Mouse (Mus musculus) lung, adult 2 months (tissue): ENCODE data around the gene Gab3. TPM values are rescaled to one million over a fixed set of nuclear protein-coding genes. Genes with fewer than 3 reads are reported as not detected.
A peak's percentile ranks its signal among the peaks of the same experiment; 100 is the strongest.

Source experiments
- DNase-seq: peaks from one replicate; pipeline ENCODE4 v3.0.0; 2022
- H3K4me1 ChIP-seq: fragments of 200-500 bp; 2 replicates; pipeline ENCODE4 v1.6.1; 2011; ENCODE audit warnings: low read length; ENCODE audit not compliant: control insufficient read depth, insufficient read depth
- H3K4me3 ChIP-seq: fragments of 200-500 bp; replicated peaks from 2 replicates; pipeline ENCODE3; 2011; ENCODE audit warnings: low read depth, mild to moderate bottlenecking, control low read depth, low read length; ENCODE audit errors: extremely low read depth
- CTCF ChIP-seq: fragments of 200-500 bp; IDR thresholded peaks from 2 replicates; pipeline ENCODE4 v1.5.1; 2011; ENCODE audit warnings: mild to moderate bottlenecking, low read length, control low read depth; ENCODE audit not compliant: insufficient read depth
- POLR2A ChIP-seq: fragments of 200-500 bp; IDR thresholded peaks from 2 replicates; pipeline ENCODE4 v1.6.1; 2011; ENCODE audit warnings: low read depth, mild to moderate bottlenecking, control low read depth, low read length, borderline replicate concordance; ENCODE audit errors: extremely low read depth
- WGBS: fragments of 180-500 bp; shearing (Covaris S2); methylation state at CpG from one replicate; pipeline ENCODE4 v1.1.7; 2018; 5-methylcytosine and 5-hydroxymethylcytosine counted together
- polyA plus RNA-seq: library from polyadenylated mRNA; depleted of rRNA; stranded (reverse); fragments of >200 nt; gene quantifications from 2 replicates; pipeline ENCODE4 v1.2.3, GENCODE M21; 2012

Gene Gab3
- polyA plus RNA-seq, 1 experiment, result 2.5 TPM

DNA sequence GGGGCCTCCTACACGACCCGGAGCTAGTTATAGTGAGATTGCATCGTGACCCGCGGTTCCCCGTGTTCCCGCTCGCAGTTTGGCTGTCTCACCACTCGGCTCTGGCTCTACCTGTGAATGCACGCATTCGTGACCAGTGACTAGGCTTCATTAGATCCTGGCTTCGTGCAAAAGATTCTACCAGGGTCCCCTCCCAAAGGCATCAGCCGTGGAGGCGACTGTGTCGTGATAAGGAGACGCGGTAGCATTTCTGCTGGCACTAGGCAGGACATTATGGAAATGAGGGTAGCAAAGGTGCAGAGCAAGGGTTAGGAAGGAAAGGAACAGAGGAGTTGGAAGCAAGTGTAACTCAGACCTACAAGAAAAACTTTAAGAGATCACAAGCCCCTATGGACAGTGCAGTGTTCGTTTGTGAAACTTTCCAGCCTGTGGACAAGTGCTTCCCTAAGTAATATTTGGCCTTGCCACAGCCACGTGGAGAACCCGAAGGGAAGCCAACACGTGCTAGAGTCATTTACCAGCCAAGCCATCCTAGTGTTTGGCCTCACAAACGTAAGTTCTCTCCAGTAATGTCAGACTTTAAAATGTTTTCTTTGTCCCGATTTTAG lies 11.0 kb upstream of the Gab3 start:
- DNase-seq, result peak; percentile 12
- TF ChIP-seq POLR2A, result no peak
- no peaks in the 10 kb centered on the region for H3K4me1 ChIP-seq
- WGBS, result 35% methylated on average over 23 of the region's 23 CpGs
- H3K4me3 ChIP-seq, result peak overlapping the region; percentile 88

DNA sequence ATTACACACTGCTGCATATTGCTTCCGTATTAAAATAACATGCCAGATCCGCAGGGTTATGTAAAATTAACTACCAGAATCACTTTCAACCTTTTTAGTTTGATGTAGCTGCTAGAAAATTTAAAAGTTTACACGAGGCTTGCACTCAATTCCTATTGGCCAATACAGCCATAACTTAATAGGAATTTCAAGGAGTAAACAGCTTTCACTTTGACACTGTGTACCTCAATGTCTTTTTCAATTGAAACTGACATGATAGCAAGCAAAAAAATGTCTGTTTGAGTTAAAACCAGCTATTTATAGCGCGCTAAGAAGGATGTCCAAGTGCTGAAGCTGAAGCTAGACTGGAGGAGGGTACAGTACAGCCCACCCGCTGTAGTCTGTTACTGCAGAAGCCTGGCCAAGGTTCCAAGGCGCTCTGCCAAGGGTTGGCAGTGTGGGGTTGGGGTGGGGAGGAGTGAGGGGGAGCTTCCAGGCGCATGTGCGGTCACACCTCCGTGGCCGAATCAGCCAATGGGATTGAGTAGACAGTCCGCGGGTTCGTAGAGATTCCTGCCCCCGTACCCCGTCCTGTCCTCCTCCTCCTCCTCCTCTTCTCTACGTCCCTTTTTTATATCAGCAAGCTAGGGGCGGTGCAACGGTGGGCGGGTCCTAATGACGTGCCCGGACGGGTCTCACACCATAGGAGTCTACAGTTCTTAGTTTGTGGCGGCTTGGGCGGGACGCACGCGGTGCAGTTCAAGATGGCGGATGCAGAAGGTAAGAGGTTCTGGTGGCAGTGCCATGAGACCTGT lies 10.3 kb upstream of the Gab3 start, which contains the start of gene Dkc1:
Gene Dkc1 (plus strand): TSS at position 486 of the 794 bp plus-strand sequence.
- peak; percentile 85 for DNase-seq
- Histone ChIP-seq H3K4me3 (peak within 1 kb of the TSS; percentile 88), H3K4me1 (no peaks in the 10 kb centered on the region)
- TF ChIP-seq CTCF (no peak), POLR2A (peak; percentile 54; the same call in 1 of the 2 replicates)
- 28% methylated on average over 29 of the region's 29 CpGs for WGBS

DNA sequence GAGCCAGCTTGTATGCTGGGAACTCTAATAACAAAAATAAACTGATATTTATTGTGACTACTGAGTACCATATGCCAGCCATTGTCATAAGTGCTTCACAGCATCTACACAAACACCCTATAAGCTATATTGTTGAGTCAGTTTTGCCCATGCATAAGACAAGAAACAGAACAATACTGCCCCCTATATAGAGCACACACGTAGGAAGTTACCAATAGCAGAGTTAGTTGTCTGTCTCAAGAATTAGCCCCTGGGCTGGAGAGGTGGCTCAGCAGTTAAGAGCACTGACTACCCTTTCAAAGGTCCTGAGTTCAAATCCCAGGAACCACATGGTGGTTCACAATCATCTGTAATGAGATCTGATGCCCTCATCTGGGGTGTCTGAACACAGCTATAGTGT lies 396 bp upstream of the Gab3 start:
- H3K4me1 ChIP-seq, result no peaks in the 10 kb centered on the region
- WGBS, result 14% methylated on average over 1 of the region's 1 CpGs
- no peak for DNase-seq
- no peak for TF ChIP-seq CTCF
- TF ChIP-seq POLR2A, result no peak
- H3K4me3 ChIP-seq, result no peak overlapping the region

DNA sequence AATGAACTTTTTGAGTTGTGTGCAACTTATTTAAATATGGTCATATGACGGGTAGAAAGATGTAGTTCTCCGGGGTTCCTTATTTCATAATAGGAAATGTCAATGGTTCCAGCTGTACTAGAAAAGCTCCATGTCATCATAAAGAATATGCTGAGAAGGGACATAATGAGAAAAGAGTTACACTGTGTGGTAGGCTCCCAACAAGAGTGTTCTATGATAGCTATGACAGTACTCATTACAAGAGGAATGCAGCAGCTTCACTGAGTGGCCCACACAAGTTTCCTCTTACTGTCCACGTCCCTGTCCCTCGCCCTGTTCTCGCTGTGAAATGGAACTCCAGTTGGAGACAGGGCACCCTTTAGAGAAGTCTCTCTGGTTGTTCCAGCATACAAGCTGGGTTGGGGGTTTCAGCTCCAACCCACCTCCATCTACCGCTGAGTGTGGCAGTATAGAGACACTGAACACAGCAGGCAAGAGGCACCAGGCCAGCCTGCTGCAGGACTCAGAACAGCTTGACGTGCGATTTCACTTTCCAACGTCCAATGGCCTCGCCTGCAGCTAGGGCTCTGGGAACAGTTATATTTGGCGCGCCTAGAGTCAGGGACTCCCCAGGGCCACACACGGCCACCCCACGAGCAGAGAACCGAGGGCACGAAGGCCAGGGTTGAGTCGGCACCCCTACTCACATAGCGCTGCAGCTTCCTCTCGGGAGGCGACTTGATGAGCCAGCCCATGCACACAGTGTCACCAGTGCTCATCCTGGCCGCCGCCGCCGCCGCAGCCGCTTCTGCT lies 1.1 kb downstream of the Gab3 start:
- WGBS, result 21% methylated on average over 26 of the region's 26 CpGs
- no peak for TF ChIP-seq POLR2A
- TF ChIP-seq CTCF, result no peak
- Histone ChIP-seq H3K4me3 (peak overlapping the region; percentile 74), H3K4me1 (no peaks in the 10 kb centered on the region)
- peak; percentile 21 for DNase-seq

DNA sequence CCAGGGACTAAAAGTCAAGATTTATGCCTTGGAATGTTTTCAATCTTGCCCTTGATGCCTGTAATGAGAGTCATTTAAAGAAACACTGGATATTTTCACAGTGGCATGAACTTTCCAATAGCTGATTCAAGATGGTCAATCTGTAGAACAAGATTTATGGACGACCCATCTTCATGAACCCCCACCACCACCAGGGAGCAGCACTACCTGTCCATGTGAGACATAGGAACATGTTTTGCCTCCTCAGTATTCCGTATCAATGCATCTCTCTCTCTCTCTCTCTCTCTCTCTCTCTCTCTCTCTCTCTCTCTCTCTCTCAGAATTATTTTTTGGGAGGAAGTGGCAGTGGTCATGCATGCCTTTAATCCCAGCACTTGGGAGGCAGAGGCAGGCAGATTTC lies 2.9 kb downstream of the Gab3 start:
- Histone ChIP-seq H3K4me1 (no peaks in the 10 kb centered on the region), H3K4me3 (no peak overlapping the region)
- TF ChIP-seq CTCF, result no peak
- no peak for TF ChIP-seq POLR2A
- DNase-seq, result no peak
- 66% methylated on average over 2 of the region's 2 CpGs for WGBS

DNA sequence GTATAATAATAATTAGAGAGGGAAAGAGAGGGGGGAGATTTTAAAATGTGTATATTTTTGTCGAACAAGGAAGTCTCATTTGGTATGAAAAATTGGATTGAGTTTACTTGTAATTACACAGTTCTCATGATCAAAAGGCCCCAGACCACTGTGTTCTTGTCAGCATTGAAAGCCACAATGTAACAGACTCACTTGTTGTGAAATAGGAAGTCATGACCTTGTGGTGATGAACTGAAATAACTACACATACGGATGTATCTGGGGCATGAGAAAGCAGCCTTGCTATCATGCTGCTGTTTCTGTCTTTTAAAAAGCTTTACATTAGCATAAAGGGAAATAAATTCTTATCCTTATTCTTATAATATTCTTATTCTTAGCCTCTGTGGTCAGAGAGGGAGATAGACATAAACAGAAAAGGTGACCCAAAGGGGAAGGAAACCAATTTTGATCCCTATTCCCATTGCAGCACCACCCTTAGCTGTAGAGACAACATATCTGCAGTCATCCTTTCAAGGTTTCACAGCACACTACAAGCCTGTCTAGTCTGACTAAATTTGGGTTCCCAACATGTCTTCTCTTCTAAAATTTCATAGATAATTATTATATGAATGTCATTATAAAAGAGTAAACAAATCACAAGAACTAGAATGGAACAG lies 29.0 kb downstream of the Gab3 start:
- Histone ChIP-seq H3K4me3 (no peak overlapping the region), H3K4me1 (no peaks in the 10 kb centered on the region)
- no peak for DNase-seq
- WGBS, result 64% methylated on average over 2 of the region's 2 CpGs
- no peak for TF ChIP-seq POLR2A

DNA sequence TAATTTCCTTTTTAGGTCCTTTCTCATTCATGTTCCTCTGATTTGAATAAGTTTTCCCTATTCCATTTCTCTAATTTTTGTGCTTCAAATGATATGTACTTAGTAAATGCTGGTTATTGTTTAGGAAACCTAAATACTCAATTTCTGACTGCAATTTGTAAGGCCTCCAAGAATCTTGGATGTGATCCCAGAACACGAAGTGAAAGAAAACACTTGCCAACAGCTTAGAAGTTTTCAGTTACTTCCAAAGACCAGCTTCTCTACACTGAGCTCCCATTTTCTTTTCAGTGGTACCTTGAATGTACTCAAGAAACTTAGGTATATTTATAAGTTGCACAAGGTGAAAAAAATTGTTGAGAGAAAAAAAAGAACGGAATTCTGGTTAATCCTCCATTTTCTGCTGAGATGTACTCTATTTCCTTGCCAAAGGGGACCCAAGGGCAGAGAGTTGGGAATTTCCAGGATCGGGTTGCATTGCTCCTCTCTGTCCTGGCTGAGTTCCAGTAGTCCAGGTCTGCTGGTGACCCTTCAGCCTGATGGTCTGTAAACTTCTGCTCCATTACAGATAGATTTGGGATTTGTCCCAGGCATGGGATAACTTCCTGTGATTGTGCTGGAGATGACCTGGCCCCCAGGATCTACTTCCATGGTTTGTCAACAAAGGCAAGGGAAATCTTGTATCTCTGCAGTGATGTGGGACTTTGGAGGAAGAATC lies 38.2 kb downstream of the Gab3 start:
- H3K4me3 ChIP-seq, result no peak overlapping the region
- WGBS, result 37% methylated on average over 3 of the region's 3 CpGs
- TF ChIP-seq POLR2A, result no peak
- TF ChIP-seq CTCF, result no peak
- no peaks in the 10 kb centered on the region for H3K4me1 ChIP-seq
- no peak for DNase-seq

DNA sequence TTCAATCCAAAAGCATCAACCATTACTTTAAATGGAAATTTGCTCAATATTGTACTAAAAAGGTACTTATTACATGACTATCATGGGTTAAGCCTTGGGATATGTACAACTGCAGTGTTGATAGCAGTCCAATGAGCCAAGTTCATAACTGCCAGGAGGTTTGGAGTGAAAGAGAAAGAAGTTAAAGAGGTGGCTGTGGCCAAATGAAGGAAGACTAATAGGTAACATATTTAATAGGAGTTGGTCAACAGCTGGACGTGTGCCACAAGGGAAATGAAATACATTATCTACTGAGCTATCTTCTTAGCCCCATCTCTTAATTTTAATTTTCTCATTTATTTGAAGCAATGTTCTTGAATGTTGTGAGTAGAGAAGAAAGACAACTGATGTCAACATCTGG lies 39.3 kb downstream of the Gab3 start:
- H3K4me1 ChIP-seq, result no peaks in the 10 kb centered on the region
- WGBS, result 56% methylated on average over 1 of the region's 1 CpGs

DNA sequence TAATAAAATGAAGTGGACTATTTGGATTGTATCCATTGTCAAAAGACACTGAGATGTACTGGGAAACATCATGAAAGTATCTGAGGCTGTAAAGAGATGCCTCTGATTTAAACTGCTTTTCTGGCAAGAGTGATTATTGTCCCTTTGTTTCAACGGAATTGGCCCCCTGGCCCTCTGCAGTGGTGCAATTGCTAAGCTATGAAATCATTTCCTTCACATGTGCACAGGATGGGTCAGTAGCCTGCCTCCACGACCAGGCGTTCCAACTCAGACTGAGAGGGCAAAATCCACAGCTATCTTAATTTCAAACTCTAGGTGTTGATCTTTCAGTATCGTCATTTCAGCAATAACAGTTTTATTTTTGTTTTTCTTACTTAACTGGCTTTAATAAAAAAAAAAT lies 40.7 kb downstream of the Gab3 start:
- WGBS, result 49% methylated on average over 4 of the region's 4 CpGs
- no peak for TF ChIP-seq POLR2A
- no peak for TF ChIP-seq CTCF
- Histone ChIP-seq H3K4me1 (no peaks in the 10 kb centered on the region), H3K4me3 (no peak overlapping the region)
- DNase-seq, result no peak

More for the DNA sequence above, 39.3 kb downstream of the Gab3 start:
- H3K4me3 ChIP-seq, result no peak overlapping the region
- DNase-seq, result no peak
- TF ChIP-seq CTCF (no peak), POLR2A (no peak)
